Mouse (Mus musculus): ENCODE data around the gene Homer1. TPM values are rescaled to one million over a fixed set of nuclear protein-coding genes. Genes with fewer than 3 reads are reported as not detected.

The Homer1 gene
- polyA plus RNA-seq, 1 experiment, result 3.7 TPM

DNA sequence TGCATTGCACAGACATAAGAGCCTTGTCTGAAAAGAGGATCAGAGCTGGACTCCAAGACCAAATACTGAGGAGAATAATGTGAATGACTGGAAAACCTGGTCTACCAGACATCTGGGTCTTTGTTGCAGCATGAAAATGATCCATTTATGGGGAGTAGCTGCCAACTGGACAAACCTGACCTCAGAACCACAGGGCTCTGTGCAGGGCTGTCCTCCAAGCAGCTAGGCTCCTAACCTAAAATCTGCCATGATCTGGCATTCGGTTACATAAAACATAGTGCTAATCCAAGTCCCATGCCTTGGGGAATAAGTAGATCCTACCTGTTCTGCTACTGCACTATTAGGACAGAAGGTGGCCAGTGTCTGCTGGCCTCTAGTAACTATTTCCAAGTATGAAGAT lies 129.8 kb downstream of the Homer1 start:
- Histone ChIP-seq H3K27me3 (ENCODE audit: control insufficient read depth, insufficient read depth, insufficient read length) (no peaks in the 10 kb centered on the region), H3K4me3 (no peak overlapping the region), H3K36me3 (ENCODE audit: control insufficient read depth, insufficient read depth) (no peaks in the 10 kb centered on the region), H3K79me2 (ENCODE audit: control insufficient read depth, insufficient read depth) (no peaks in the 10 kb centered on the region), H3K4me2 (ENCODE audit: low read depth) (no peak overlapping the region), H3ac (ENCODE audit: control insufficient read depth, insufficient read length) (no peak overlapping the region)
- no peak for TF ChIP-seq REST (IDR thresholded peaks at IDR 0.05; ENCODE audit: insufficient read depth, insufficient read length)
- no peak for TF ChIP-seq MAX (IDR thresholded peaks at IDR 0.05; ENCODE audit: low read depth)
- TF ChIP-seq TCF12 (IDR thresholded peaks at IDR 0.05; ENCODE audit: insufficient read depth, poor library complexity, severe bottlenecking), result no peak
- no peak for TF ChIP-seq MYOG (IDR thresholded peaks at IDR 0.05; ENCODE audit: control insufficient read depth in 1 of 3, insufficient read depth in 1 of 3, insufficient read length in 2 of 3, low read depth in 2 of 3)
- TF ChIP-seq POLR2A (IDR thresholded peaks at IDR 0.05; ENCODE audit: insufficient read length, low read depth), result no peak
- TF ChIP-seq USF1 (IDR thresholded peaks at IDR 0.05; ENCODE audit: low read depth), result no peak
- TF ChIP-seq SRF (IDR thresholded peaks at IDR 0.05; ENCODE audit: control insufficient read depth, insufficient read length, low read depth), result no peak

- no peak overlapping the region for H3ac ChIP-seq (ENCODE audit: control insufficient read depth, insufficient read length)
- no peaks in the 10 kb centered on the region for H3K27me3 ChIP-seq (ENCODE audit: control insufficient read depth, insufficient read depth, insufficient read length)
- TF ChIP-seq MYOD1 (IDR thresholded peaks at IDR 0.05; ENCODE audit: control insufficient read depth in 1 of 3, insufficient read length in 2 of 3, low read depth in 2 of 3) (no peak), TCF12 (IDR thresholded peaks at IDR 0.05; ENCODE audit: insufficient read depth, poor library complexity, severe bottlenecking) (no peak)
- H3K36me3 ChIP-seq (ENCODE audit: control insufficient read depth, insufficient read depth), result peaks cover 8% of the 10 kb centered on the region
- no peaks in the 10 kb centered on the region for H3K79me2 ChIP-seq (ENCODE audit: control insufficient read depth, insufficient read depth)
- no peak overlapping the region for H3K4me3 ChIP-seq
- H3K4me2 ChIP-seq (ENCODE audit: low read depth), result no peak overlapping the region
Observed at GRCm38 (mm10) chr13:93440167-93440566, 140.7 kb downstream of the Homer1 start.

GRCm38 (mm10) chr13:93453275-93453674 lies 153.8 kb downstream of the Homer1 start:
- Histone ChIP-seq H3K36me3 (ENCODE audit: control insufficient read depth, insufficient read depth) (peaks cover 27% of the 10 kb centered on the region), H3K4me2 (ENCODE audit: low read depth) (no peak overlapping the region), H3K79me2 (ENCODE audit: control insufficient read depth, insufficient read depth) (no peaks in the 10 kb centered on the region), H3K4me3 (no peak overlapping the region), H3K27me3 (ENCODE audit: control insufficient read depth, insufficient read depth, insufficient read length) (no peaks in the 10 kb centered on the region), H3ac (ENCODE audit: control insufficient read depth, insufficient read length) (no peak overlapping the region)
- no peak for TF ChIP-seq MAX (IDR thresholded peaks at IDR 0.05; ENCODE audit: low read depth)

Other genes with a start within 250 kb of the Homer1 start
- gene Cmya5, start 154.9 kb upstream of the Homer1 start, polyA plus RNA-seq (2012; fragmentation: generic; extraction: Trizol), result 0.04 TPM
- gene Tent2, start 107.2 kb upstream of the Homer1 start, polyA plus RNA-seq (2012; fragmentation: generic; extraction: Trizol), result 6.3 TPM
- gene Jmy, start 200.2 kb downstream of the Homer1 start, polyA plus RNA-seq (2012; fragmentation: generic; extraction: Trizol), result 4.1 TPM